In the genomic region with DNA sequence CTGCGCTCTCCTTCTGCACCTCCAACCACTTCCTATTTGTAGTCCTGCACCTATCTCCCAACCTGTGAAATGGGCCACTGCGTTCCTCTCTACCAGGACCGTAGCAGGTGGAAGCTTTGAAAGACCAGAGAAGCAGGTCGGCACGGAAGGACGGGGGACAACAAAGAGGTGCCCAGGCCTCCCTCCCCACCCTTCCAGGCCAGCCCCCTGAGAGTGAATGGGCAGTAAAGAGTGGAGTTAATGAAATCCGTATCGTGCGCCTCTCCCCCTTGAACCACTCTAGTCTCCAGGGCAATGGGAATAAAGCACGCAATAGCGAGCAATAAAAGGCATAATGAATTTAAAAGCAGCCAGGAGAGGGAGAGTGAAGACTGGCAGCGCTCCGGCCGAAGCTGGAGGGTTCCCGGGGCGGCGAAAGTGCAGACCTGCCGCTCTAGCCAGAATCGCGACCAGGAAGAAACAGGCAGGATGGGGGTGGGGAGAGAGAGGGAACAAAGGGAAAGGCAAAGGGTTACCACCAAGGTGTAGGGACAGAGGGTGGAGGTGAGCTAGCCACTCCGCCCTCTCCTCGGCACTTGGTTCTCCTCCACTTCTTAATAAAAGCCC, we compare ENCODE assay signal across 8 mouse cellular contexts. TPM values are rescaled to one million over a fixed set of nuclear protein-coding genes. Genes with fewer than 3 reads are reported as not detected.
DNase-seq lines count a peak whose midpoint lies in the region; ATAC-seq and TF ChIP-seq lines count a peak whose summit lies in the region.
"Had no signal": no experiment of that assay in that cellular context is flagged by ENCODE, and none has a peak within 500 bp of the region (broad histone marks: within the 10 kb centered on the region; RNA-seq: fewer than 3 reads in every experiment).

No protein-coding gene starts in this region.

- no peak for TF ChIP-seq CTCF in thymus, adult 2 months (IDR thresholded peaks at IDR 0.05; ENCODE audit: borderline replicate concordance, control insufficient read depth, extremely low read depth, insufficient read depth, low read length, poor library complexity)
- no peak for TF ChIP-seq CTCF in stomach, postnatal 0 days (IDR thresholded peaks at IDR 0.05; ENCODE audit: low read depth)
- no peak for TF ChIP-seq CTCF in cerebellum, adult 2 months (IDR thresholded peaks at IDR 0.05; ENCODE audit: borderline replicate concordance, insufficient read depth, low read depth, low read length)

- TF ChIP-seq POLR2A in thymus, adult 2 months (IDR thresholded peaks at IDR 0.05; ENCODE audit: control insufficient read depth, extremely low read depth, insufficient read depth, low read length, poor library complexity): no peak
- no peak for TF ChIP-seq POLR2A in cerebellum, adult 2 months (IDR thresholded peaks at IDR 0.05; ENCODE audit: borderline replicate concordance, insufficient read depth, low read length)

- H3K9me3 ChIP-seq in forebrain, embryonic 16.5 days (ENCODE audit: control insufficient read depth, low read length): no peaks in the 10 kb centered on the region
- H3K9me3 ChIP-seq in limb, embryonic 10.5 days (replicated peaks): no peaks in the 10 kb centered on the region
- H3K9me3 ChIP-seq in stomach, postnatal 0 days (ENCODE audit: control insufficient read depth, low read length): no peaks in the 10 kb centered on the region
- H3K9me3 ChIP-seq: megakaryocyte, embryonic 14.5 days had no signal

- WGBS in thymus, adult 2 months: 14% methylated on average over 22 of the region's 22 CpGs
- WGBS in forebrain, embryonic 16.5 days: 2% methylated on average over 22 of the region's 22 CpGs
- WGBS in limb, embryonic 10.5 days: under 1% methylated on average over 22 of the region's 22 CpGs
- 20% methylated on average over 22 of the region's 22 CpGs for WGBS in stomach, postnatal 0 days
- WGBS in cerebellum, adult 2 months: 61% methylated on average over 22 of the region's 22 CpGs

- peak overlapping the region; percentile 53 for H3K4me2 ChIP-seq in forebrain, embryonic 16.5 days (ENCODE audit: low read length)
- H3K4me2 ChIP-seq in stomach, postnatal 0 days (replicated peaks; ENCODE audit: low read depth): peak overlapping the region; percentile 40

- H3K4me1 ChIP-seq in thymus, adult 2 months (replicated peaks; ENCODE audit: control insufficient read depth, insufficient read depth, low read length): peaks cover 48% of the 10 kb centered on the region
- H3K4me1 ChIP-seq in forebrain, embryonic 16.5 days (replicated peaks; ENCODE audit: control insufficient read depth, insufficient read depth, low read length): peaks cover 68% of the 10 kb centered on the region
- H3K4me1 ChIP-seq in limb, embryonic 10.5 days: peaks cover 72% of the 10 kb centered on the region
- no peaks in the 10 kb centered on the region; the same call in 1 of the 2 replicates for H3K4me1 ChIP-seq in stomach, postnatal 0 days (replicated peaks; ENCODE audit: control insufficient read depth, insufficient read depth)
- H3K4me1 ChIP-seq in cerebellum, adult 2 months (ENCODE audit: control insufficient read depth, insufficient read depth, low read length): peaks cover 39% of the 10 kb centered on the region

- H3K4me3 ChIP-seq in thymus, adult 2 months (ENCODE audit: control insufficient read depth, insufficient read depth, low read length): peak overlapping the region; percentile 1
- H3K4me3 ChIP-seq in forebrain, embryonic 16.5 days (replicated peaks; ENCODE audit: low read length): peak overlapping the region; percentile 24
- peak overlapping the region; percentile 47 for H3K4me3 ChIP-seq in limb, embryonic 10.5 days
- H3K4me3 ChIP-seq in stomach, postnatal 0 days (ENCODE audit: low read depth, low read length): no peak overlapping the region
- H3K4me3 ChIP-seq in cerebellum, adult 2 months (replicated peaks; ENCODE audit: insufficient read depth, low read depth, low read length): no peak overlapping the region
- H3K4me3 ChIP-seq: megakaryocyte, embryonic 14.5 days had no signal

- no peaks in the 10 kb centered on the region; the same call in 1 of the 2 replicates for H3K27me3 ChIP-seq in thymus, adult 2 months (ENCODE audit: control insufficient read depth, insufficient read depth, low read length)
- H3K27me3 ChIP-seq in forebrain, embryonic 16.5 days (replicated peaks; ENCODE audit: control insufficient read depth, insufficient read depth, low read length): no peaks in the 10 kb centered on the region
- peaks cover 63% of the 10 kb centered on the region for H3K27me3 ChIP-seq in limb, embryonic 10.5 days (ENCODE audit: low read depth, poor library complexity, severe bottlenecking)
- H3K27me3 ChIP-seq in stomach, postnatal 0 days (ENCODE audit: control insufficient read depth, insufficient read depth, low read length): no peaks in the 10 kb centered on the region
- H3K27me3 ChIP-seq in cerebellum, adult 2 months (ENCODE audit: control insufficient read depth, insufficient read depth, low read length): no peaks in the 10 kb centered on the region

- H3K9ac ChIP-seq in forebrain, embryonic 16.5 days (replicated peaks; ENCODE audit: low read depth, low read length): peak overlapping the region; percentile 43
- no peak overlapping the region for H3K9ac ChIP-seq in stomach, postnatal 0 days (ENCODE audit: low read length)

- ATAC-seq in forebrain, embryonic 16.5 days: peak; percentile 24
- no peak for ATAC-seq in stomach, postnatal 0 days (ENCODE audit: low FRiP score, low TSS enrichment)

- no peak overlapping the region for H3K27ac ChIP-seq in thymus, adult 2 months (ENCODE audit: control insufficient read depth, insufficient read depth, low read length)
- H3K27ac ChIP-seq in forebrain, embryonic 16.5 days (ENCODE audit: low read length): peak overlapping the region; percentile 100
- peak overlapping the region; percentile 90 for H3K27ac ChIP-seq in limb, embryonic 10.5 days
- no peak overlapping the region for H3K27ac ChIP-seq in stomach, postnatal 0 days (replicated peaks)
- H3K27ac ChIP-seq in cerebellum, adult 2 months (ENCODE audit: insufficient read depth, low read length): no peak overlapping the region

- peak; percentile 21 for DNase-seq in thymus, adult 2 months
- no peak for DNase-seq in thymus, adult 18-20 months
- peak; percentile 80 for DNase-seq in limb, embryonic 10.5 days (ENCODE audit: low spot score)
- DNase-seq in stomach, postnatal 0 days (ENCODE audit: low spot score): peak; percentile 46
- DNase-seq in adrenal gland, postnatal 4 days (ENCODE audit: low spot score in 2 of 2): no peak
- no peak for DNase-seq in cerebellum, adult 2 months

- TF ChIP-seq EP300 in stomach, postnatal 0 days (optimal IDR thresholded peaks at IDR 0.05): no peak

- H3K36me3 ChIP-seq in thymus, adult 2 months (ENCODE audit: control insufficient read depth, insufficient read depth, low read length): no peaks in the 10 kb centered on the region
- no peaks in the 10 kb centered on the region for H3K36me3 ChIP-seq in forebrain, embryonic 16.5 days (ENCODE audit: control insufficient read depth, insufficient read depth)
- no peaks in the 10 kb centered on the region for H3K36me3 ChIP-seq in limb, embryonic 10.5 days
- no peaks in the 10 kb centered on the region for H3K36me3 ChIP-seq in stomach, postnatal 0 days (ENCODE audit: control insufficient read depth, insufficient read depth, low read length)

RNA-seq across cellular contexts. Expression of gene Ccdc33, which starts 5.2 kb away (rescaled TPM):
- 0.94 and 1.2 TPM in 2 replicates for polyA plus RNA-seq in thymus, adult 2 months (2012; rRNA removed)
- 0.51 and 0.79 TPM in 2 replicates for polyA plus RNA-seq in forebrain, embryonic 16.5 days (2015; fragmentation: Nextera tagmentation; extraction: Ambion mirVana)
- 0.26 and 0.34 TPM in 2 replicates for polyA plus RNA-seq in limb, embryonic 10.5 days (2016; fragmentation: Nextera tagmentation; extraction: Ambion mirVana)
- 0.18 TPM in 1 of 2 replicates, not detected in the other for polyA plus RNA-seq in stomach, postnatal 0 days (2015; fragmentation: Nextera tagmentation; extraction: Ambion mirVana)
- total RNA-seq in adrenal gland, postnatal 4 days (2021): under 1 TPM in 1 of 2 experiments, not detected in 1; 0.87 TPM
- 0.59 and 1.1 TPM in 2 replicates for polyA plus RNA-seq in cerebellum, adult 2 months (2012; rRNA removed)

RNA-seq across cellular contexts. Expression of gene Stra6, which starts 49.8 kb away (rescaled TPM):
- polyA plus RNA-seq in thymus, adult 2 months (2012; rRNA removed): 5.2 and 6.1 TPM in 2 replicates
- 9.2 and 11.7 TPM in 2 replicates for polyA plus RNA-seq in forebrain, embryonic 16.5 days (2015; fragmentation: Nextera tagmentation; extraction: Ambion mirVana)
- polyA plus RNA-seq in limb, embryonic 10.5 days (2016; fragmentation: Nextera tagmentation; extraction: Ambion mirVana): 45.3 and 59.9 TPM in 2 replicates
- polyA plus RNA-seq in stomach, postnatal 0 days (2015; fragmentation: Nextera tagmentation; extraction: Ambion mirVana): 0.18 and 0.56 TPM in 2 replicates
- total RNA-seq in adrenal gland, postnatal 4 days (2021): 1 to 10 TPM in 1 of 2 experiments, under 1 TPM in 1; 0.90 to 2.2 TPM
- polyA plus RNA-seq in cerebellum, adult 2 months (2012; rRNA removed): 2.8 and 3.9 TPM in 2 replicates

Comparison
In these comparisons a context has a peak if more than half of its experiments do, and no peak if none do; other contexts are left out.
1. DNase-seq: peak in thymus, adult 2 months (single experiment), limb, embryonic 10.5 days (single experiment) and stomach, postnatal 0 days (single experiment); none in thymus, adult 18-20 months (0 of 2), adrenal gland, postnatal 4 days (0 of 2) and cerebellum, adult 2 months (0 of 2).
2. H3K27ac ChIP-seq: peak in forebrain, embryonic 16.5 days (single experiment) and limb, embryonic 10.5 days (single experiment); none in thymus, adult 2 months (single experiment), stomach, postnatal 0 days (single experiment) and cerebellum, adult 2 months (single experiment).
3. H3K4me3 ChIP-seq: peak in thymus, adult 2 months (single experiment), forebrain, embryonic 16.5 days (single experiment) and limb, embryonic 10.5 days (single experiment); none in stomach, postnatal 0 days (single experiment) and cerebellum, adult 2 months (single experiment).